Mouse (Mus musculus) bone marrow macrophage, adult 2 months (primary cell): ENCODE data around the gene Nde1.

Experiments used
- CTCF ChIP-seq: IDR thresholded peaks from 2 replicates; pipeline ENCODE4 v1.5.1; 2012; ENCODE audit warnings: low read depth, mild to moderate bottlenecking, low read length, moderate library complexity
- POLR2A ChIP-seq: IDR thresholded peaks from 2 replicates; pipeline ENCODE4 v1.6.1; 2012; ENCODE audit warnings: mild to moderate bottlenecking, low read depth, low read length, borderline replicate concordance

DNA sequence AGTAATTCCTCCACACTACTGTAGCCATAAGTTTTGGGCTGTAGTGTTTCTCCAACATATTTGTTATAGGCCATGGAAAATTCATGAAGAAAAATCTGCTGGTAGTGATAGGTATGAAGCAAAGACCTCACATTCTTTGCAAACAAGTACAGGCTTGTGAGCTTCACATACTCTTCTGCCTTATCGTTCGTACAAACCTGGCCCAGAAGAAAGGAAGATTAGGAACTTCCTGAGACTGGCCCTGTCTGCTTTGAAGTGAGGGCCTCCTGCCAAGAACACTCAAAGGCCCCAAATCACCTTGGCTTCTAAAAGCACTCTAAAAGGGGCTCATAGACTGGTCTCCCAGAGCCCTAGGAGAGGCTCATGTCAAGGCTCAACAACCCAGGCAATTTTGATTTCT is 45.8 kb upstream of the Nde1 start:
- TF ChIP-seq CTCF (no peak), POLR2A (no peak)
